Mouse (Mus musculus): ENCODE measurements around the gene Arhgap35. TPM values are rescaled to one million over a fixed set of nuclear protein-coding genes. Genes with fewer than 3 reads are reported as not detected.

Arhgap35 gene
- polyA plus RNA-seq, 1 experiment, result 3.0 TPM

- 75% methylated on average over 2 of the region's 2 CpGs for WGBS
Measured at GRCm38 (mm10) chr7:16599006-16599405, 15.8 kb downstream of the Arhgap35 start.

GRCm38 (mm10) chr7:16591292-16591691 is 23.5 kb downstream of the Arhgap35 start:
- Histone ChIP-seq H3K4me1 (ENCODE audit: control insufficient read depth, insufficient read depth, low read length) (no peaks in the 10 kb centered on the region; the same call in 1 of the 2 replicates), H3K27ac (ENCODE audit: control insufficient read depth, insufficient read depth, low read depth, low read length, poor library complexity) (no peak overlapping the region), H3K4me3 (replicated peaks; ENCODE audit: control insufficient read depth, low read depth, low read length) (no peak overlapping the region)
- TF ChIP-seq CTCF (IDR thresholded peaks at IDR 0.05; ENCODE audit: control insufficient read depth, insufficient read depth, low read length), result no peak
- TF ChIP-seq POLR2A (IDR thresholded peaks at IDR 0.05; ENCODE audit: borderline replicate concordance, control insufficient read depth, low read depth, low read length), result no peak
- WGBS, result 74% methylated on average over 1 of the region's 1 CpGs

More at GRCm38 (mm10) chr7:16599006-16599405, 15.8 kb downstream of the Arhgap35 start:
- H3K27ac ChIP-seq (ENCODE audit: control insufficient read depth, insufficient read depth, low read depth, low read length, poor library complexity), result no peak overlapping the region
- no peak for TF ChIP-seq CTCF (IDR thresholded peaks at IDR 0.05; ENCODE audit: control insufficient read depth, insufficient read depth, low read length)
- no peak for TF ChIP-seq POLR2A (IDR thresholded peaks at IDR 0.05; ENCODE audit: borderline replicate concordance, control insufficient read depth, low read depth, low read length)
- no peaks in the 10 kb centered on the region for H3K4me1 ChIP-seq (ENCODE audit: control insufficient read depth, insufficient read depth, low read length)
- H3K4me3 ChIP-seq (replicated peaks; ENCODE audit: control insufficient read depth, low read depth, low read length), result no peak overlapping the region

DNA sequence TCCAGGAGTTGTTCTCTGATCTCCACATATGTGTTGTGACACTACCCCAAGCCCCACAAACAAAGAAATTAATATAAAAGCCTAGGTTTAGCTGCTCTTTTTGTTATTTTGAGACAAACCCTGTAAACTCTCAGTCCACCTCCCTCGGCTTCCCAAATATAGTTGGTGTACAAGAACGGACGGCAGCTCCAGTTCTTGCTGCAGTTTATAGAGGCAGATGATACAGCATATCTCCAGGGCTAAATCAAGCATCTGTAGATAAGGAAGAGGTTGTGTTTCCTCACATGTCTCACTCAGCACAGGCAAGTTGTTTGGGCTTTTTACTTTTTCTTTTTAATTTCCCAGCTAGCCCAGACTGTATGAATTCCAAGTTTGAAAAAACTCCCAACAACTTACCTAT is 27.1 kb downstream of the Arhgap35 start:
- H3K4me3 ChIP-seq (replicated peaks; ENCODE audit: control insufficient read depth, low read depth, low read length), result no peak overlapping the region
- TF ChIP-seq POLR2A (IDR thresholded peaks at IDR 0.05; ENCODE audit: borderline replicate concordance, control insufficient read depth, low read depth, low read length) (no peak), CTCF (IDR thresholded peaks at IDR 0.05; ENCODE audit: control insufficient read depth, insufficient read depth, low read length) (no peak)
- H3K4me1 ChIP-seq (ENCODE audit: control insufficient read depth, insufficient read depth, low read length), result no peaks in the 10 kb centered on the region; the same call in 1 of the 2 replicates
- no peak overlapping the region for H3K27ac ChIP-seq (ENCODE audit: control insufficient read depth, insufficient read depth, low read depth, low read length, poor library complexity)
- 68% methylated on average over 3 of the region's 3 CpGs for WGBS

- Histone ChIP-seq H3K27ac (ENCODE audit: control insufficient read depth, insufficient read depth, low read depth, low read length, poor library complexity) (no peak overlapping the region), H3K4me1 (ENCODE audit: control insufficient read depth, insufficient read depth, low read length) (no peaks in the 10 kb centered on the region; the same call in 1 of the 2 replicates), H3K4me3 (replicated peaks; ENCODE audit: control insufficient read depth, low read depth, low read length) (no peak overlapping the region)
- no peak for TF ChIP-seq CTCF (IDR thresholded peaks at IDR 0.05; ENCODE audit: control insufficient read depth, insufficient read depth, low read length)
- TF ChIP-seq POLR2A (IDR thresholded peaks at IDR 0.05; ENCODE audit: borderline replicate concordance, control insufficient read depth, low read depth, low read length), result no peak
Measured at GRCm38 (mm10) chr7:16584384-16584783, 30.4 kb downstream of the Arhgap35 start.

GRCm38 (mm10) chr7:16583775-16584174 is 31.0 kb downstream of the Arhgap35 start:
- 90% methylated on average over 1 of the region's 1 CpGs for WGBS

DNA sequence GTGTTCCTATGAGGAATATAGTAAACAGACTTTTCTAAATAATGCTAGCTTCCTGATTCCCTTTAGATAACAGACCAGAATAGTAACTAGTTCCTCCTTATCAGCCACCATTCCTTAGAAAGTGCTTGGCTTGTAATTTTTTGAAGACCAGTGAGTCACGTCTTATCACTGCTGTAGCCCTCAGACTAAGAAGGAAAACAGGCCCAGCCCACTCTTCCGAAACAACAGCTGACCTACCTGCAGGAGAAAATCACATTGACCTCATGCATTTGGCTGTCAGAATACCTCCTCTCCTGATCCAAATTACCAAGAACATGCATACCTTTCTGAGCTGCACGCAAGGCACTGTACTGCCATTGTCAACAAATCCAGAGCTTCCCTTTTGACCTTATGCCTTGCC is 32.5 kb downstream of the Arhgap35 start:
- Histone ChIP-seq H3K4me3 (replicated peaks; ENCODE audit: control insufficient read depth, low read depth, low read length) (no peak overlapping the region), H3K27ac (ENCODE audit: control insufficient read depth, insufficient read depth, low read depth, low read length, poor library complexity) (no peak overlapping the region), H3K4me1 (ENCODE audit: control insufficient read depth, insufficient read depth, low read length) (no peaks in the 10 kb centered on the region; the same call in 1 of the 2 replicates)
- 64% methylated on average over 3 of the region's 3 CpGs for WGBS
- TF ChIP-seq CTCF (IDR thresholded peaks at IDR 0.05; ENCODE audit: control insufficient read depth, insufficient read depth, low read length), result no peak
- no peak for TF ChIP-seq POLR2A (IDR thresholded peaks at IDR 0.05; ENCODE audit: borderline replicate concordance, control insufficient read depth, low read depth, low read length)

More at GRCm38 (mm10) chr7:16583775-16584174, 31.0 kb downstream of the Arhgap35 start:
- Histone ChIP-seq H3K4me3 (replicated peaks; ENCODE audit: control insufficient read depth, low read depth, low read length) (no peak overlapping the region), H3K27ac (ENCODE audit: control insufficient read depth, insufficient read depth, low read depth, low read length, poor library complexity) (no peak overlapping the region), H3K4me1 (ENCODE audit: control insufficient read depth, insufficient read depth, low read length) (no peaks in the 10 kb centered on the region; the same call in 1 of the 2 replicates)
- TF ChIP-seq CTCF (IDR thresholded peaks at IDR 0.05; ENCODE audit: control insufficient read depth, insufficient read depth, low read length) (no peak), POLR2A (IDR thresholded peaks at IDR 0.05; ENCODE audit: borderline replicate concordance, control insufficient read depth, low read depth, low read length) (no peak)

GRCm38 (mm10) chr7:16581276-16582100 is 33.3 kb downstream of the Arhgap35 start:
- TF ChIP-seq POLR2A (IDR thresholded peaks at IDR 0.05; ENCODE audit: borderline replicate concordance, control insufficient read depth, low read depth, low read length) (no peak), CTCF (IDR thresholded peaks at IDR 0.05; ENCODE audit: control insufficient read depth, insufficient read depth, low read length) (no peak)
- 54% methylated on average over 13 of the region's 13 CpGs for WGBS
- H3K4me1 ChIP-seq (ENCODE audit: control insufficient read depth, insufficient read depth, low read length), result no peaks in the 10 kb centered on the region; the same call in 1 of the 2 replicates
- H3K4me3 ChIP-seq (replicated peaks; ENCODE audit: control insufficient read depth, low read depth, low read length), result no peak overlapping the region
- no peak overlapping the region for H3K27ac ChIP-seq (ENCODE audit: control insufficient read depth, insufficient read depth, low read depth, low read length, poor library complexity)

DNA sequence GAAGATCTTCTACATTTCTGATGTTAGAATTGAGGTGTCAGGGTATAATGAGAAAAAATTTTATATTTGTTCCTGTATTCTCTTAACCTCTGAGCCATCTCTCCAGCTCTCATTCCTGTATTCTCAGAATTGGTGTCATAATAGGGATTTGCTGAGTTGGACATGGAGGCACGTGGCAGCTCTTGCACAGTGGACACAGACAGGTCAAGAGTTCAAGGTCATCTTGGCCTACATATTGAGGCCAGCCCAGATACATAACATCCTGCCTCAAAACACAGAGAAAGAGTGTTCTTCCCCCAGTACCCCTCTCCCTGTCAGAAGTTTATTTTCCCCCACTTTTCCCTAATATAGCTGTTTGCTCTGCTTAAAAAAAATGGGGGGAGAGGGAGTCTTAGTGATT is 38.1 kb downstream of the Arhgap35 start:
- TF ChIP-seq CTCF (IDR thresholded peaks at IDR 0.05; ENCODE audit: control insufficient read depth, insufficient read depth, low read length), result no peak
- TF ChIP-seq POLR2A (IDR thresholded peaks at IDR 0.05; ENCODE audit: borderline replicate concordance, control insufficient read depth, low read depth, low read length), result no peak
- WGBS, result 80% methylated on average over 1 of the region's 1 CpGs
- no peaks in the 10 kb centered on the region; the same call in 1 of the 2 replicates for H3K4me1 ChIP-seq (ENCODE audit: control insufficient read depth, insufficient read depth, low read length)
- no peak overlapping the region for H3K4me3 ChIP-seq (replicated peaks; ENCODE audit: control insufficient read depth, low read depth, low read length)
- H3K27ac ChIP-seq (ENCODE audit: control insufficient read depth, insufficient read depth, low read depth, low read length, poor library complexity), result no peak overlapping the region
